Mouse (Mus musculus): ENCODE results near the gene Kcnn4. TPM values are rescaled to one million over a fixed set of nuclear protein-coding genes. Genes with fewer than 3 reads are reported as not detected.

The Kcnn4 gene
- total RNA-seq, 2 experiments from 2014 or later = 0.19 to 0.45 TPM

GRCm38 (mm10) chr7:24382730-24383372, 12.8 kb downstream of the Kcnn4 start:
- no peak overlapping the region for H3K4me3 ChIP-seq
- intact Hi-C loops (cut with DNase I) = no loop called here
- no peak for TF ChIP-seq CTCF (IDR thresholded peaks at IDR 0.05)
- H3K27ac ChIP-seq = no peak overlapping the region
- DNase-seq (ENCODE audit: extremely low spot score in 1 of 2, low spot score in 2 of 2) = no peak

DNA sequence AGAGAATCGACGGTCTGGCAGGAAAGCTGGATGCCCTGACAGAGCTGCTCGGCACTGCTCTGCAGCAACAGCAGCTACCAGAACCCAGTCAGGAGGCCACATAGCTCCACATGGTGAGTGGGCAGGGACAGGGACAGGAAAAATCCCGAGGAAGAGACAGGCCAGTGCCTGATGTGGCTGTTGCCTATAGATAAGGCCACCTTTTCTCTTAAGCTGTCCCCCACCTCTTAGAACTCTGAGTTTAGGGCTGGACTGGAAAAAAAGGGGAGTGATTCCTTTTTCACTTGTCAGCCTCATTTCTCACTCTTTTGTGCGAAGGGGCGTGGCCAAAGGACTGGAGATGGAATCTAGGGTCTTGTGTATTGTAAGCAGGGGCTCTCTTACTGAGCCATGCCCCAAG, 14.0 kb downstream of the Kcnn4 start:
- intact Hi-C loops (cut with DNase I) = no loop called here
- H3K27ac ChIP-seq = no peak overlapping the region
- no peak for TF ChIP-seq CTCF (IDR thresholded peaks at IDR 0.05)
- no peak for DNase-seq (ENCODE audit: extremely low spot score in 1 of 2, low spot score in 2 of 2)
- H3K4me3 ChIP-seq = no peak overlapping the region

DNA sequence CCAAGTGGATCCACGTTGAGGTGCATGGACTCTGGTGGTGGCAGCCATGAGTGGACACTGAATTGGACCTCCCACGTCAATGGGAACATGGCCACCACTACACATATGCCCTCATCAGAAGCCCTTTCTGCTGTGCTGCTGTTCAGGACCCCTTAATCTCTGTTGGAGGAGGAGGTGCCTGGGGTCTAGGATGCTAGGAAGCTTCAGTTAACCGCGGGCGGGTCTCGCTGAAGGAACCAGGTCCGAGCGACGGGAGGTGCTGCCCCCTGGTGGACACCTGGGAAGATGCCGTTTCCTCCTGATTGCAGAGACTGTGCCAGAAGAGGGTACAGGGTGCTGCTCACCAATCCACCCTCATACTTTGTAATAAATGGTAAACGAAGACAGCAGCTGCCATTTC, 14.8 kb downstream of the Kcnn4 start:
- intact Hi-C loops (cut with DNase I) = loop anchor here (1.0 kb wide), 2 partner anchors 21 to 49 kb away; no protein-coding TSS in a partner anchor
- no peak overlapping the region for H3K4me3 ChIP-seq
- no peak overlapping the region for H3K27ac ChIP-seq
- peak; percentile 95 for TF ChIP-seq CTCF (IDR thresholded peaks at IDR 0.05)
- peak; percentile 70 to 81 for DNase-seq (ENCODE audit: extremely low spot score in 1 of 2, low spot score in 2 of 2)

GRCm38 (mm10) chr7:24387059-24387556, 17.0 kb downstream of the Kcnn4 start:
- intact Hi-C loops (cut with DNase I) = no loop called here
- no peak for TF ChIP-seq CTCF (IDR thresholded peaks at IDR 0.05)
- DNase-seq (ENCODE audit: extremely low spot score in 1 of 2, low spot score in 2 of 2) = no peak

GRCm38 (mm10) chr7:24389516-24390187, 19.6 kb downstream of the Kcnn4 start:
- intact Hi-C loops (cut with DNase I) = no loop called here
- Histone ChIP-seq H3K4me3 (no peak overlapping the region), H3K27ac (no peak overlapping the region)
- no peak for TF ChIP-seq CTCF (IDR thresholded peaks at IDR 0.05)
- DNase-seq (ENCODE audit: extremely low spot score in 1 of 2, low spot score in 2 of 2) = no peak

More at GRCm38 (mm10) chr7:24387059-24387556, 17.0 kb downstream of the Kcnn4 start:
- Histone ChIP-seq H3K27ac (no peak overlapping the region), H3K4me3 (no peak overlapping the region)

- intact Hi-C loops (cut with DNase I) = no loop called here
- no peak for DNase-seq (ENCODE audit: extremely low spot score in 1 of 2, low spot score in 2 of 2)
Observed at GRCm38 (mm10) chr7:24390512-24390911, 20.4 kb downstream of the Kcnn4 start.

DNA sequence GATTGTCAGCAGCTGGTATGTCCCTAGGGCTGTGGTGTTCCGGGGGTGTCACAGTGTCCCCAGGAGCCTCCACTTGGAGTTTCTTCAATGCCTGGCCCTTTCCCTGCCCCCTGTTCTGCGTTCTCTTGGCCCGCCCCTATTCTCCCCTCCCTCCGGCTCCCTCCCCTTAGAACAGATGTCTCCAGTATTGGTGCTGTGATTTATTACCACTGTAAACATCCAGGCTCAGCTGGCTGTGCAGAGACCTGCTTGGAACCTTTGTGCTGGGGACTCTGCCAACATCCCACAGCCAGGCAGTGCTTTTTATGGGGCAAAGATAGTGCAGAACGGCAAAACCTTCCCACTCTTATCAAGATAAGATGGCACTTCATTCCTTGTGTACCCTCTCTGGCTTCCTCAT, 21.0 kb downstream of the Kcnn4 start:
- TF ChIP-seq CTCF (IDR thresholded peaks at IDR 0.05) = no peak
- no peak for DNase-seq (ENCODE audit: extremely low spot score in 1 of 2, low spot score in 2 of 2)
- Histone ChIP-seq H3K4me3 (no peak overlapping the region), H3K27ac (no peak overlapping the region)
- intact Hi-C loops (cut with DNase I) = no loop called here

More at GRCm38 (mm10) chr7:24390512-24390911, 20.4 kb downstream of the Kcnn4 start:
- H3K27ac ChIP-seq = no peak overlapping the region
- no peak for TF ChIP-seq CTCF (IDR thresholded peaks at IDR 0.05)
- H3K4me3 ChIP-seq = no peak overlapping the region

GRCm38 (mm10) chr7:24391687-24392086, 21.6 kb downstream of the Kcnn4 start:
- H3K27ac ChIP-seq = no peak overlapping the region
- intact Hi-C loops (cut with DNase I) = no loop called here
- no peak overlapping the region for H3K4me3 ChIP-seq
- no peak for TF ChIP-seq CTCF (IDR thresholded peaks at IDR 0.05)
- DNase-seq (ENCODE audit: extremely low spot score in 1 of 2, low spot score in 2 of 2) = no peak

- intact Hi-C loops (cut with DNase I) = no loop called here
- Histone ChIP-seq H3K4me3 (no peak overlapping the region), H3K27ac (no peak overlapping the region)
- TF ChIP-seq CTCF (IDR thresholded peaks at IDR 0.05) = no peak
- no peak for DNase-seq (ENCODE audit: extremely low spot score in 1 of 2, low spot score in 2 of 2)
Observed at GRCm38 (mm10) chr7:24394054-24394453, 24.0 kb downstream of the Kcnn4 start.

DNA sequence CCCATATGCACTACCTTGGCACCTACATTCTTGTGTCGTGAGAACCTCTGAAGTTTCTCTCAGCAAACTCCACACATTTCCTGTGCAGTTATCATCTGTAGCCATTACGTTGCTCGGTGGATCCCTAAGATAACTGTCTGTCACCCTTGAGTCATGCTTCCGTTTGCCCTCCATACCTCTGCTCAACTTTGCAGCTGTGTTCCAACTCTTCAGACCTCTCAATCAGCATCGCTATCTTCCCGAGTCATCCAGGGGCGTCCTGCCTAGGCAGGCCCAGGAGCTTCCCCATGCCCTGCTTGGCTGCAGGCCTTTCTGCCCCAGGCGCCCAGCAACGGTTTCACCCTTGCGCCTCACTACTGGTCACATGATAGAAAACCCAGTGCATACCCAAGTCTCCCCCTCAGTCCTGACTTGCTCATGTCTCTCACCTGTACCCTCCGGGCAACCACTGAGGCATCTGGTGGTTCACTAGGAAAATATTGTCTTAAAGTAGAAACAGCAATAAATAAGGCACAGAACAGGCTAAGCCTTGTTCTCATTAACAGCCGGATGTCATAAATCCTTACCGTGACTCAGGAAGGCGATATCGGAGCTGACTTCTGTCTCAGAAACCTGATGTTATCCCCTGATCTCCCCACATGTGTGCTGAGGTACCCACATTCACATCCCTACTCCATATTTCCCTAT, 24.6 kb downstream of the Kcnn4 start:
- Histone ChIP-seq H3K27ac (no peak overlapping the region), H3K4me3 (no peak overlapping the region)
- intact Hi-C loops (cut with DNase I) = no loop called here
- TF ChIP-seq CTCF (IDR thresholded peaks at IDR 0.05) = no peak
- no peak for DNase-seq (ENCODE audit: extremely low spot score in 1 of 2, low spot score in 2 of 2)

- no peak for DNase-seq (ENCODE audit: extremely low spot score in 1 of 2, low spot score in 2 of 2)
- intact Hi-C loops (cut with DNase I) = no loop called here
- Histone ChIP-seq H3K27ac (no peak overlapping the region), H3K4me3 (no peak overlapping the region)
- no peak for TF ChIP-seq CTCF (IDR thresholded peaks at IDR 0.05)
Observed at GRCm38 (mm10) chr7:24396832-24397231, 26.8 kb downstream of the Kcnn4 start.

GRCm38 (mm10) chr7:24398364-24398913, 28.4 kb downstream of the Kcnn4 start:
- DNase-seq (ENCODE audit: extremely low spot score in 1 of 2, low spot score in 2 of 2) = no peak
- intact Hi-C loops (cut with DNase I) = loop anchor here (2.0 kb wide), 1 partner anchor 318 kb away; the partner anchor contains the start of gene Zfp180
- Histone ChIP-seq H3K27ac (no peak overlapping the region), H3K4me3 (no peak overlapping the region)
- no peak for TF ChIP-seq CTCF (IDR thresholded peaks at IDR 0.05)

Data from left cerebral cortex, adult 2 months (tissue).